Mouse (Mus musculus) CD8-positive naive resting alpha-beta T cell, adult 2 months (primary cell): ENCODE data around the gene Pdk2.
A peak's percentile ranks its signal among the peaks of the same experiment; 100 is the strongest.
"Not testable (repeated sequence)": the region's sequence is repeated elsewhere in the genome, so short reads cannot be mapped to it uniquely, and the experiment has no call there.

ENCODE experiments used
- DNase-seq, 2 experiments: peaks; one replicate each; pipeline ENCODE4 v3.0.0; 2022; ENCODE audit warnings: low read depth in 2 of 2, low spot score in 2 of 2

The Pdk2 gene

GRCm38 (mm10) chr11:95027850-95028470 lies 13.2 kb downstream of the Pdk2 start:
- no peak for DNase-seq

GRCm38 (mm10) chr11:95026849-95027248 lies 14.3 kb downstream of the Pdk2 start:
- no peak for DNase-seq

- DNase-seq = no peak
These were observed 15.0 kb downstream of the Pdk2 start for GRCm38 (mm10) chr11:95026090-95026542.

DNA sequence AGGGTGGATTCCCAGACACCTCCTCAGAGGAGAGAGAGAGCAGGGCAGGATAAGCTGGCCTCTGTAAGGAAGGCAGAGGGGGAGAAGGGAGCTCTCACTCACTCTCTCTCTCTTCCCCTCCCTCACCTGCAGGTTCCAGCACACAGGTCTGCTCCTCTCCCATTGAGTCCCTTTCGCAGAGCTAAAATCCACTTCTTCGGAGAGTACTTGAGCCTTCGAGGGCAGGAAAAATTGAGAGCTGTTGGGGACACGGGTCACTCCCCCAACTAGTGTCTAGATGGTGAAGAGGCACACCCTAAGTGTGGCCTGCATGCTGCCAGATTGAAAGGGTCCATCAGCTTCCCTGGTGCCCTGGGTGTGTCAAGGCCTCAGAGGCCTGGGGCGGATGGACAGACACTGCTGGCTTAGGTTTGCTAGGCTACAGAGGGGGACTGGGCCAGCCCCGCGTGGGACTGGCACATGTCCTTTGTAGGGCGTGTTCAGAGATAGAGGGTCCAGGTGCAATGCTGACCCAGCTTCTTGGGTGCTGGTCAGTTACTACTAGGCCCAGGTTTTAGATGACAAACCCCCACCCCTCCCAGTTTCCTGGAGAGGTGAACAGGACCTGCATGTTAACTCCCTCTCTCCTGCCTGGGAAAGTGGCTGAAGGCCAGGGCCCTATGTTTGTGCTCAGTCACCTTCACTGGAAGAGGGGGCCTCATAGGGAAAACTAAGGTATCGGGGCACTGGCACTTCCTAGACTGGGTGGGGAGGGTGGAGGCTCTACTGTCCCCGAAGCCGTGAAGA lies 15.7 kb downstream of the Pdk2 start:
- DNase-seq = no peak

GRCm38 (mm10) chr11:95024439-95025184 lies 16.5 kb downstream of the Pdk2 start:
- DNase-seq = no peak

DNA sequence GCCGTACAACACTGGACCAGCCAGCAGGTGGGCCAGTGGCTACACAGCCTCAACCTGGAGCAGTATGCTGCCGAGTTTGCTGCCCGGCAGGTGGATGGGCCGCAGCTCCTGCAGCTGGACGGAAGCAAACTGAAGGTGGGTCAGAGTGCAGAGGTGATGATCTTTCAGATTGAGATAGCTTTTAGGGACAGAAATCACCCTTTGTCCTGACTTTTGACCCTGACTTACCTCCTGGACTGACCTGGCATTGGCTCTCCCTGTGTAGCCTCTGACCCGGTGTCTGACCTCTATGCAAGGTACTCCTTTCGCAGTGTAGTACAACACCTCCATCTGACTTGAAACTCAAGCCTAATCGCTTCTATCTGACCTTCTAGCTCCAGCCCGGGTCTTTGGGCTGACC lies 17.7 kb downstream of the Pdk2 start:
- no peak for DNase-seq

- no peak for DNase-seq
These were observed 18.7 kb downstream of the Pdk2 start for GRCm38 (mm10) chr11:95022237-95022992.

- DNase-seq = no peak
These were observed 25.7 kb downstream of the Pdk2 start for GRCm38 (mm10) chr11:95015484-95015883.

DNA sequence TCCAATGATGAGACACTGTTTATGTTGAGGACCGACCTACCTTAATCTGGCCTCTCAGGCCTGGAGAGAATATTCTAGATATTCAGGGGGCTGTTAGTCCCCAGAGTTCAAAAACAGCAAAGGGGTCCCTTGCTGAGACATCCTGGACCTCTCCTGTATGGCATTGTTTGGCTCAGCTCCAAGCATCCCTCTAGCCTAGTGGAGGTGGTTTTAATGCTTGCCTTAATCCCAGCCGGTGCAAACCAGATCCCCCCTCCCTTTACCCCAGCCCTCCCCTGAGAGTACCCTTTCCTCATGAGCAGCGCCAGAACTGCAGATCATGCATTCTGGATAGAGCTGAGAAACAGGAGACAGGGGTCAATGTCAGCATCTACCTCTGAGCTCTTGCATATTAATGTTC lies 28.7 kb downstream of the Pdk2 start:
- DNase-seq = no peak

GRCm38 (mm10) chr11:95012075-95012474 lies 29.1 kb downstream of the Pdk2 start:
- DNase-seq = no peak

DNA sequence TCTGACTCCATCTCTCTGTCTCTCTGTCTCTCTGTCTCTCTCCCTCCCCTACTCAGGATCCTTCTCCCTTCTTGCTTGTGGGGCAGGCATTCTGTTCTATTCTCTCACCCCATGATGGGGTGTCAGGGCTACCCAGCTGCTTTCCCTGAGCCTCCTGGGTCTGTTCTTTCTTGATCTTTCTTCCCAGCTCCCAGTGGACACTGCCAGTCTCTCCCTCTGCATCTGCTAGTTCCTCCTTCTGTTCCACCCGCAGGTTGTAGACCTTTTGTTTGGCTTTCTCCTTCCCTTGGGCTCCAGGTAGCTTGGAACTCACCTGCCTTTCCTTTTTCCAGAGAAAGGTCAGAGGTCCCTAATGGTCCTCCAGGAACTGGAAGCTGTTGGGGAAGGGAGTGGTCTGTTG lies 29.7 kb downstream of the Pdk2 start:
- DNase-seq = no peak

- DNase-seq = not testable (repeated sequence)
These were observed 30.2 kb downstream of the Pdk2 start for GRCm38 (mm10) chr11:95010841-95011403.

- no peak for DNase-seq
These were observed 30.9 kb downstream of the Pdk2 start for GRCm38 (mm10) chr11:95010141-95010739.

GRCm38 (mm10) chr11:95009629-95010014 lies 31.5 kb downstream of the Pdk2 start, which contains the start of gene Samd14:
Gene Samd14 (plus strand): TSS chr11:95009879.
- DNase-seq = no peak

DNA sequence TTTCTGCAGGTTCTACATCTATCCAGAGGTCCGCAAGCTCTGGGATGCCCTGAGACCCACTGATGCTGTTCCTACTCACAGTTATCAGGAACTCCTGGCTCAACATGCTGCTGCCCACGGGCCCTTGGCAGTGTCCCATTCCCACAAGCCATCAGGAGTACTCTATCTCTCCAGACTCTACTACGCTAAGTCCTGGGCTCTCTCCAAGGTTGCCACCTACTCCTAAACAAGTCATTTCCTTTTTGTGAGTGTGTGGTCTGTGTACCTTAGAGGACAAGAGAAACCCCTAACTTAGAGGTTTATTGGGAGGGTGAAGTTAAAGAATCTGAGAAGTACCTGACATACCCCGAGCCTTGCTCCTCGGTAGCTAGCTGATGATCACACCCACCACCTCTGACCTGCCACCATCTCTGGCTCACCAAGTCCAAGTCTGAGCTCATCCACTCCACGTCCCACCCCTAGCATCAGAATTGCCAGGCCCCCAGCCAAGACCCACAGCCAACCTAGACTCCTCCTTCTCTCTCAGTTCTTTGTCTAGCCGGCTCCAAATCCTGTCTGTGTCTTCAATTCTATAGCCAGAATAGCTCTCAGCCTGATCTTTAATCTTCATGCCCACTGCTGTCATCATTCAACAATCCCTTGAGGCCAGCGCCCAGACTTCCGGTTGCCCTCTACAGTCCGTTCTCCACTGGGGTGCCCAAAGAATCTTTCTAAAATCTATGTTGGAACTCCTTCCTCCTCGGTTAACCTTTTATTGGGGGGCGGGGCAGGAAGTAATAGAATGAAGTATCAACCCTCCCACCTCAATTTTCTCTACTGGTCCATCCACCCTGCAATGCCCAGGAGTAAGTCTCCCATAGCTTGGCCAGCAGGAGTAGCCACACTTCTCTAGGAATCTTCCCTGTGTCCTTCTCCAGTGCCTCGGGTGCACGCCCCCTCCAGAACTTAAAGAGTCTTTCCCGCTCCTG lies 32.2 kb downstream of the Pdk2 start:
- DNase-seq = no peak

- no peak for DNase-seq
These were observed 33.7 kb downstream of the Pdk2 start for GRCm38 (mm10) chr11:95007418-95007817.

GRCm38 (mm10) chr11:95006525-95007219 lies 34.5 kb downstream of the Pdk2 start:
- DNase-seq = peak in 1 of 2 experiments; percentile 49

GRCm38 (mm10) chr11:95006038-95006437 lies 35.1 kb downstream of the Pdk2 start:
- DNase-seq = no peak

DNA sequence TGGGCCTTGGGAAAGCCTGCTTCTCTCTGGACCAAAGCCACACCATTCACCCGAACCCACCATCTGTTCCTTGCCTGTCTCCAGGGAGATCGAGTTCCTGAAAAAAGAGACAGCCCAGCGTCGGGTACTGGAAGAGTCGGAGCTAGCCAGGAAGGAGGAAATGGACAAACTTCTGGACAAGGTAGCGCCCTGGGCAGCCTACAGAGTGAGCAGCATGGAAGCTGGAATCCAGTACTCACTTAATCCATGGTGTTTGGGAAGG lies 36.3 kb downstream of the Pdk2 start:
- no peak for DNase-seq
